Mouse (Mus musculus): ENCODE measurements around the gene Snapc3. TPM values are rescaled to one million over a fixed set of nuclear protein-coding genes. Genes with fewer than 3 reads are reported as not detected.

The Snapc3 gene
- polyA plus RNA-seq, 1 experiment from 2014 or later, result 41.1 TPM

DNA sequence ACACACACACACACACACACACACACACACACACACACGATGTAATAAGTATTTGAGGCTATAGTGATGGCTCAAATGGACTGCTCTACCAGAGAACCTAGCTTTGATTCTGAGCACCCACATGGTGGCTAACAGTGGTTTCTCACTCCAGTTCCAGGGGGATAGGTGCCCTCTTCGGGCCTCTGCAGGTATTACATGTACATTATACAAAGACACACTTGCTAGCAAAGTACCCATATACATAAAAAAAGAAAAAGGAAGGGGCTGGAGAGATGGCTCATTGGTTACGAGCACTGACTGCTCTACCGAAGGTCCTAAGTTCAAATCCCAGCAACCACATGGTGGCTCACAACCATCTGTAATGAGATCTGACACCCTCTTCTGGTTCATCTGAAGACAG lies 11.3 kb downstream of the Snapc3 start:
- H3K4me2 ChIP-seq (ENCODE audit: low read depth, low read length), result no peak overlapping the region
- H3K27ac ChIP-seq (ENCODE audit: low read length), result no peak overlapping the region
- H3K9ac ChIP-seq (ENCODE audit: low read length), result no peak overlapping the region
- 89% methylated on average over 4 of the region's 4 CpGs for WGBS
- no peak overlapping the region for H3K4me3 ChIP-seq (ENCODE audit: low read length)
- H3K27me3 ChIP-seq (ENCODE audit: control insufficient read depth, insufficient read depth, low read depth, low read length), result no peaks in the 10 kb centered on the region
- no peak for ATAC-seq (ENCODE audit: low read depth)
- H3K36me3 ChIP-seq (ENCODE audit: control insufficient read depth, insufficient read depth, low read length), result peaks cover 34% of the 10 kb centered on the region
- H3K9me3 ChIP-seq (ENCODE audit: control insufficient read depth, low read length), result no peaks in the 10 kb centered on the region
- H3K4me1 ChIP-seq (replicated peaks; ENCODE audit: control insufficient read depth, insufficient read depth, low read length), result no peaks in the 10 kb centered on the region

- no peak overlapping the region for H3K4me2 ChIP-seq (ENCODE audit: low read depth, low read length)
- no peaks in the 10 kb centered on the region for H3K27me3 ChIP-seq (ENCODE audit: control insufficient read depth, insufficient read depth, low read depth, low read length)
- no peak overlapping the region for H3K9ac ChIP-seq (ENCODE audit: low read length)
- no peak overlapping the region for H3K4me3 ChIP-seq (ENCODE audit: low read length)
- H3K9me3 ChIP-seq (ENCODE audit: control insufficient read depth, low read length), result no peaks in the 10 kb centered on the region
- H3K4me1 ChIP-seq (replicated peaks; ENCODE audit: control insufficient read depth, insufficient read depth, low read length), result no peaks in the 10 kb centered on the region
- no peak overlapping the region for H3K27ac ChIP-seq (ENCODE audit: low read length)
- WGBS, result 91% methylated on average over 7 of the region's 7 CpGs
- no peak for ATAC-seq (ENCODE audit: low read depth)
- peaks cover 42% of the 10 kb centered on the region for H3K36me3 ChIP-seq (ENCODE audit: control insufficient read depth, insufficient read depth, low read length)
Observed at GRCm38 (mm10) chr4:83431950-83432349, 14.4 kb downstream of the Snapc3 start.

- H3K27ac ChIP-seq (ENCODE audit: low read length), result no peak overlapping the region
- no peaks in the 10 kb centered on the region for H3K4me1 ChIP-seq (replicated peaks; ENCODE audit: control insufficient read depth, insufficient read depth, low read length)
- H3K36me3 ChIP-seq (ENCODE audit: control insufficient read depth, insufficient read depth, low read length), result peaks cover 38% of the 10 kb centered on the region
- no peaks in the 10 kb centered on the region for H3K27me3 ChIP-seq (ENCODE audit: control insufficient read depth, insufficient read depth, low read depth, low read length)
- no peak for ATAC-seq (ENCODE audit: low read depth)
- no peak overlapping the region for H3K4me2 ChIP-seq (ENCODE audit: low read depth, low read length)
- H3K9ac ChIP-seq (ENCODE audit: low read length), result no peak overlapping the region
- H3K9me3 ChIP-seq (ENCODE audit: control insufficient read depth, low read length), result no peaks in the 10 kb centered on the region
- H3K4me3 ChIP-seq (ENCODE audit: low read length), result no peak overlapping the region
- WGBS, result 77% methylated on average over 6 of the region's 6 CpGs
Observed at GRCm38 (mm10) chr4:83432901-83433300, 15.4 kb downstream of the Snapc3 start.

GRCm38 (mm10) chr4:83436375-83436774 lies 18.9 kb downstream of the Snapc3 start:
- H3K9me3 ChIP-seq (ENCODE audit: control insufficient read depth, low read length), result no peaks in the 10 kb centered on the region
- no peak overlapping the region for H3K4me3 ChIP-seq (ENCODE audit: low read length)
- 89% methylated on average over 8 of the region's 8 CpGs for WGBS
- H3K4me1 ChIP-seq (replicated peaks; ENCODE audit: control insufficient read depth, insufficient read depth, low read length), result no peaks in the 10 kb centered on the region
- peaks cover 29% of the 10 kb centered on the region for H3K36me3 ChIP-seq (ENCODE audit: control insufficient read depth, insufficient read depth, low read length)
- no peak overlapping the region for H3K9ac ChIP-seq (ENCODE audit: low read length)
- H3K4me2 ChIP-seq (ENCODE audit: low read depth, low read length), result no peak overlapping the region
- no peaks in the 10 kb centered on the region for H3K27me3 ChIP-seq (ENCODE audit: control insufficient read depth, insufficient read depth, low read depth, low read length)
- H3K27ac ChIP-seq (ENCODE audit: low read length), result no peak overlapping the region
- no peak for ATAC-seq (ENCODE audit: low read depth)

DNA sequence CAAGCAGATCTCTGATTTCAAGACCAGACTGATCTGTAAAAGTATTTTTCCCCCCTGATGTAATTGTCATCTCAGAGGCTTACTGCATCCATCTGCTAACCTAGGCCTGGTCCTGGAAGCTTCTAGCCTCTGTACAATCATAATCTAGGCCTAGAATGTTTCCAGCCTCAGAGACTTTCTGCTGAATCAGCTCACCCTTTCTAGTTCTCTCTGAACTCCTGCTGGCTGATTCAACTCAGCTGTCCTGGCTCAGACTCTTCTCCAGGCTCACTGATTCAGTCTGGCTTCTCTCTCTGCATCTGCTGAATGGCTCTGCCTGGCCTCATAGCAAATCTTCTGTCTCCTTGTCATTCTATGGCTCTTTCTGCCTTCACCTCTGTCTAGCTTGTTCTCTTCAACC lies 20.6 kb downstream of the Snapc3 start:
- Histone ChIP-seq H3K9ac (ENCODE audit: low read length) (no peak overlapping the region), H3K27me3 (ENCODE audit: control insufficient read depth, insufficient read depth, low read depth, low read length) (no peaks in the 10 kb centered on the region), H3K36me3 (ENCODE audit: control insufficient read depth, insufficient read depth, low read length) (peaks cover 38% of the 10 kb centered on the region), H3K4me2 (ENCODE audit: low read depth, low read length) (no peak overlapping the region), H3K9me3 (ENCODE audit: control insufficient read depth, low read length) (no peaks in the 10 kb centered on the region), H3K4me3 (ENCODE audit: low read length) (no peak overlapping the region), H3K4me1 (replicated peaks; ENCODE audit: control insufficient read depth, insufficient read depth, low read length) (no peaks in the 10 kb centered on the region), H3K27ac (ENCODE audit: low read length) (no peak overlapping the region)
- peak; percentile 17; the same call in 1 of the 2 replicates for ATAC-seq (ENCODE audit: low read depth)

DNA sequence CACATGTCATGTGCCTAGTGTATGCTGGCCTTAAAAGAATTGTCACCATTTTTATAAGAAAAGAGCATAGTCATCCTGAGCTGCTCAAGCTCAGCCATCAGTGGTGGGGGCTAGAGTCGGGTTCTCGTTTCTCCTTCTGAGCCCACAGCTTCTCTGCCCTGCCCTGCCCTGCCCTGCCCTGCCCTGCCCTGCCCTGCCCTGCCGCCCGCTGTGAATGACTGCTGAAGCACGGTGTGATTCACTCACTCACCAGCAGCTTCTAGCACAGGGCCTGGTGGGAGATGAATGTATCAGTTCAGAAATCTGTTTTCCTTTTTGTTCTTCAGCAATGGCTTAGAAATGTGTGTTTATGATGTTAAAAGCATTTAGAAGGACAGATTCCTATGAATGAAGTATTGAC lies 21.5 kb downstream of the Snapc3 start:
- no peak overlapping the region for H3K9ac ChIP-seq (ENCODE audit: low read length)
- no peak overlapping the region for H3K27ac ChIP-seq (ENCODE audit: low read length)
- no peaks in the 10 kb centered on the region for H3K9me3 ChIP-seq (ENCODE audit: control insufficient read depth, low read length)
- H3K4me2 ChIP-seq (ENCODE audit: low read depth, low read length), result no peak overlapping the region
- H3K27me3 ChIP-seq (ENCODE audit: control insufficient read depth, insufficient read depth, low read depth, low read length), result no peaks in the 10 kb centered on the region
- H3K4me3 ChIP-seq (ENCODE audit: low read length), result no peak overlapping the region
- WGBS, result 66% methylated on average over 5 of the region's 5 CpGs
- peaks cover 38% of the 10 kb centered on the region for H3K36me3 ChIP-seq (ENCODE audit: control insufficient read depth, insufficient read depth, low read length)
- ATAC-seq (ENCODE audit: low read depth), result no peak
- H3K4me1 ChIP-seq (replicated peaks; ENCODE audit: control insufficient read depth, insufficient read depth, low read length), result no peaks in the 10 kb centered on the region

GRCm38 (mm10) chr4:83441050-83441449 lies 23.5 kb downstream of the Snapc3 start:
- WGBS, result 85% methylated on average over 4 of the region's 4 CpGs
- Histone ChIP-seq H3K4me1 (replicated peaks; ENCODE audit: control insufficient read depth, insufficient read depth, low read length) (no peaks in the 10 kb centered on the region), H3K4me3 (ENCODE audit: low read length) (no peak overlapping the region), H3K36me3 (ENCODE audit: control insufficient read depth, insufficient read depth, low read length) (peaks cover 28% of the 10 kb centered on the region), H3K27ac (ENCODE audit: low read length) (no peak overlapping the region), H3K4me2 (ENCODE audit: low read depth, low read length) (no peak overlapping the region), H3K9me3 (ENCODE audit: control insufficient read depth, low read length) (no peaks in the 10 kb centered on the region), H3K27me3 (ENCODE audit: control insufficient read depth, insufficient read depth, low read depth, low read length) (no peaks in the 10 kb centered on the region), H3K9ac (ENCODE audit: low read length) (no peak overlapping the region)
- ATAC-seq (ENCODE audit: low read depth), result no peak

GRCm38 (mm10) chr4:83450785-83451184 lies 33.3 kb downstream of the Snapc3 start:
- no peak for ATAC-seq (ENCODE audit: low read depth)
- no peak overlapping the region for H3K4me3 ChIP-seq (ENCODE audit: low read length)
- H3K36me3 ChIP-seq (ENCODE audit: control insufficient read depth, insufficient read depth, low read length), result peaks cover 38% of the 10 kb centered on the region
- H3K27me3 ChIP-seq (ENCODE audit: control insufficient read depth, insufficient read depth, low read depth, low read length), result no peaks in the 10 kb centered on the region
- WGBS, result 93% methylated on average over 4 of the region's 4 CpGs
- H3K27ac ChIP-seq (ENCODE audit: low read length), result no peak overlapping the region
- no peaks in the 10 kb centered on the region for H3K9me3 ChIP-seq (ENCODE audit: control insufficient read depth, low read length)
- H3K4me2 ChIP-seq (ENCODE audit: low read depth, low read length), result no peak overlapping the region
- H3K9ac ChIP-seq (ENCODE audit: low read length), result no peak overlapping the region
- H3K4me1 ChIP-seq (replicated peaks; ENCODE audit: control insufficient read depth, insufficient read depth, low read length), result no peaks in the 10 kb centered on the region

DNA sequence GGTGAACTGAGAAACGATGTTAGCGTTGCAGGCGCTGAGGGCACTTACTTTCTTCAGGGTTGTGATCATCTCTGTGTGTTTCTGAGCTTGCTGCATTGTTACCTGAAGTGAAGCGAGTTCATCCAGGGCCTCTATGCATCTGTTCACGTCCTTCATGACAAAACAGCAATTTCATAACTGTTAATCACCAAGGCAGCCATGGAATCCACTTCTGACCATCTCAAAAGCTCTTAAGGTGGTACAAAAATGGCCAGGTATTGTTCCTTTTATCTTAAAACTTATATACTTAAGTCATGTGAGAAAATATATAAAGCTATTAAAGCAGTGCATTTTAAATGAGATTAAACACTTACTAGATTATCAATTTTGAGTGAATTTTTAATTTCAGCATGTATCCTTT lies 42.6 kb downstream of the Snapc3 start:
- no peaks in the 10 kb centered on the region for H3K9me3 ChIP-seq (ENCODE audit: control insufficient read depth, low read length)
- WGBS, result 78% methylated on average over 5 of the region's 5 CpGs
- no peak overlapping the region for H3K9ac ChIP-seq (ENCODE audit: low read length)
- H3K4me2 ChIP-seq (ENCODE audit: low read depth, low read length), result no peak overlapping the region
- no peak for ATAC-seq (ENCODE audit: low read depth)
- H3K27ac ChIP-seq (ENCODE audit: low read length), result no peak overlapping the region
- no peak overlapping the region for H3K4me3 ChIP-seq (ENCODE audit: low read length)
- no peaks in the 10 kb centered on the region for H3K27me3 ChIP-seq (ENCODE audit: control insufficient read depth, insufficient read depth, low read depth, low read length)
- H3K4me1 ChIP-seq (replicated peaks; ENCODE audit: control insufficient read depth, insufficient read depth, low read length), result no peaks in the 10 kb centered on the region
- peaks cover 46% of the 10 kb centered on the region for H3K36me3 ChIP-seq (ENCODE audit: control insufficient read depth, insufficient read depth, low read length)

GRCm38 (mm10) chr4:83464827-83465226 lies 47.3 kb downstream of the Snapc3 start:
- Histone ChIP-seq H3K9me3 (ENCODE audit: control insufficient read depth, low read length) (no peaks in the 10 kb centered on the region), H3K4me3 (ENCODE audit: low read length) (no peak overlapping the region), H3K27ac (ENCODE audit: low read length) (no peak overlapping the region), H3K4me2 (ENCODE audit: low read depth, low read length) (no peak overlapping the region), H3K36me3 (ENCODE audit: control insufficient read depth, insufficient read depth, low read length) (peaks cover 37% of the 10 kb centered on the region), H3K27me3 (ENCODE audit: control insufficient read depth, insufficient read depth, low read depth, low read length) (no peaks in the 10 kb centered on the region), H3K9ac (ENCODE audit: low read length) (no peak overlapping the region), H3K4me1 (replicated peaks; ENCODE audit: control insufficient read depth, insufficient read depth, low read length) (no peaks in the 10 kb centered on the region)
- no peak for ATAC-seq (ENCODE audit: low read depth)
- WGBS, result 91% methylated on average over 7 of the region's 7 CpGs
